Mouse (Mus musculus) C2C12 (cell line): ENCODE data around the gene Adamts20.

ENCODE experiments used
- CTCF ChIP-seq: IDR thresholded peaks from one replicate; pipeline ENCODE4 v1.5.1; 2011; ENCODE audit not compliant: control insufficient read depth, insufficient read depth, insufficient read length
- FOSL1 ChIP-seq: IDR thresholded peaks from one replicate; pipeline ENCODE4 v1.8.0; 2011; ENCODE audit warnings: mild to moderate bottlenecking, low read length; ENCODE audit not compliant: poor library complexity, insufficient read depth, severe bottlenecking
- MAX ChIP-seq: IDR thresholded peaks from one replicate; pipeline ENCODE4 v1.6.1; 2011; ENCODE audit warnings: mild to moderate bottlenecking, control low read depth
- USF1 ChIP-seq: IDR thresholded peaks from one replicate; pipeline ENCODE4 v1.6.1; 2011; ENCODE audit warnings: low read depth, mild to moderate bottlenecking, control low read depth, moderate library complexity

GRCm38 (mm10) chr15:94235190-94235589 is 230.0 kb downstream of the Adamts20 start:
- no peak for TF ChIP-seq CTCF
- TF ChIP-seq MAX, result no peak
- no peak for TF ChIP-seq FOSL1
- no peak for TF ChIP-seq USF1
